Mouse (Mus musculus): ENCODE measurements around the gene Bok.

- TF ChIP-seq POLR2A (IDR thresholded peaks at IDR 0.05; ENCODE audit: low read depth, low read length) (no peak), CTCF (IDR thresholded peaks at IDR 0.05; ENCODE audit: borderline replicate concordance, insufficient read depth, low read length) (no peak)
Measured at GRCm38 (mm10) chr1:93726116-93726515, 40.7 kb downstream of the Bok start.
